Mouse (Mus musculus): ENCODE measurements around the gene Enkur. TPM values are rescaled to one million over a fixed set of nuclear protein-coding genes. Genes with fewer than 3 reads are reported as not detected.
A peak's percentile ranks its signal among the peaks of the same experiment; 100 is the strongest.

The Enkur gene
- polyA plus RNA-seq, 1 experiment from 2014 or later, result 3.7 TPM

DNA sequence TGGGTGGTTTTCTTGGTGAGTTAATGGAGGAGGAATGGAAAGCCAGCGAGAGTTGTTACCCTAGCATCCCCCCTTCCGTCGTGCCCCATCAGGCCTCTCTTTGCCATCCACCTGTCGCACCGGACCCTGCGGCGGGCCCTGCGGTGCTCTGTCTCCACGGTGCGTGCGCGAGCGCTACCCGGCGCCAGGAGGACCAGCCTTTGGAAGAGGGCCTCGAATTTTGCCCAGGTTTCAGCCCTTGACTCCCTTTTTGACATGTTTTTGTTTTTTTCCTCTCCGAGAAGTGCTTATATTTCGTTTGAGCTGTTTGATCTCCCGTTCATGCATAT lies 630 bp upstream of the Enkur start:
- H3K4me1 ChIP-seq (replicated peaks; ENCODE audit: control insufficient read depth, insufficient read depth, low read length), result no peaks in the 10 kb centered on the region
- peak overlapping the region; percentile 62 for H3K4me3 ChIP-seq (ENCODE audit: low read depth, low read length)
- peak overlapping the region; percentile 79 for H3K9ac ChIP-seq (ENCODE audit: low read depth, low read length)
- H3K27me3 ChIP-seq (ENCODE audit: control insufficient read depth, insufficient read depth, low read length), result no peaks in the 10 kb centered on the region
- peak; percentile 93 for ATAC-seq (ENCODE audit: low FRiP score)
- no peaks in the 10 kb centered on the region for H3K36me3 ChIP-seq (ENCODE audit: control insufficient read depth, insufficient read depth, low read length)
- under 1% methylated on average over 19 of the region's 19 CpGs for WGBS
- peak overlapping the region; percentile 66 for H3K4me2 ChIP-seq (replicated peaks; ENCODE audit: low read depth, low read length)
- no peak for DNase-seq (ENCODE audit: low spot score)
- H3K9me3 ChIP-seq (ENCODE audit: control insufficient read depth, low read length), result no peaks in the 10 kb centered on the region
- H3K27ac ChIP-seq (ENCODE audit: low read depth, low read length), result peak overlapping the region; percentile 55; the same call in 1 of the 2 replicates

DNA sequence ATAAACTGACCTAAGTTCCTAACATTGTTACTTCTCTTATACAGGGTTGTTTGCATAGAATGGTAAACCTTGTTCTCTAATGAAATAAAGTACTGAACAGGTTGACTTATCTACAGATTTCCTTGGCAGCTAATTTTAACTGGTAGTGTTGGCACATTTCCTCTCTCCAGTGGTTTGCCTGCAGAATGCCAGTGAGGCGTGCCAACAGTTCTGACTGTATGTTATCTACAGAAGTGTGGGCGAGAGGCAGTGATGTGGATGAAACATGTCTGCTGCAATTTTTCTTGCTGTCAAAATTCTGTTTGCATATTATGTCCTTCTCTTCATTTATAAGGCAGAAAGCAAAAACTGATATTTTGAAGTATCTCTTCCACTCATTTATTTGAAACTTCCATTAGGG lies 2.4 kb downstream of the Enkur start:
- Histone ChIP-seq H3K4me3 (ENCODE audit: low read depth, low read length) (no peak overlapping the region), H3K27ac (ENCODE audit: low read depth, low read length) (no peak overlapping the region), H3K9me3 (ENCODE audit: control insufficient read depth, low read length) (no peaks in the 10 kb centered on the region), H3K36me3 (ENCODE audit: control insufficient read depth, insufficient read depth, low read length) (no peaks in the 10 kb centered on the region), H3K4me2 (replicated peaks; ENCODE audit: low read depth, low read length) (no peak overlapping the region), H3K27me3 (ENCODE audit: control insufficient read depth, insufficient read depth, low read length) (no peaks in the 10 kb centered on the region), H3K9ac (ENCODE audit: low read depth, low read length) (no peak overlapping the region), H3K4me1 (replicated peaks; ENCODE audit: control insufficient read depth, insufficient read depth, low read length) (no peaks in the 10 kb centered on the region)
- WGBS, result 92% methylated on average over 2 of the region's 2 CpGs
- ATAC-seq (ENCODE audit: low FRiP score), result no peak
- no peak for DNase-seq (ENCODE audit: low spot score)

- ATAC-seq (ENCODE audit: low FRiP score), result no peak
- no peaks in the 10 kb centered on the region for H3K27me3 ChIP-seq (ENCODE audit: control insufficient read depth, insufficient read depth, low read length)
- 66% methylated on average over 3 of the region's 3 CpGs for WGBS
Measured at GRCm38 (mm10) chr2:21199051-21199450, 6.1 kb downstream of the Enkur start.

GRCm38 (mm10) chr2:21195233-21195632 lies 9.9 kb downstream of the Enkur start:
- H3K9ac ChIP-seq (ENCODE audit: low read depth, low read length), result no peak overlapping the region
- no peak overlapping the region for H3K27ac ChIP-seq (ENCODE audit: low read depth, low read length)
- no peaks in the 10 kb centered on the region for H3K9me3 ChIP-seq (ENCODE audit: control insufficient read depth, low read length)
- DNase-seq (ENCODE audit: low spot score), result no peak
- H3K4me2 ChIP-seq (replicated peaks; ENCODE audit: low read depth, low read length), result no peak overlapping the region
- no peaks in the 10 kb centered on the region for H3K4me1 ChIP-seq (replicated peaks; ENCODE audit: control insufficient read depth, insufficient read depth, low read length)
- no peaks in the 10 kb centered on the region for H3K27me3 ChIP-seq (ENCODE audit: control insufficient read depth, insufficient read depth, low read length)
- no peak for ATAC-seq (ENCODE audit: low FRiP score)
- 95% methylated on average over 5 of the region's 5 CpGs for whole genome bisulfite sequencing
- no peaks in the 10 kb centered on the region for H3K36me3 ChIP-seq (ENCODE audit: control insufficient read depth, insufficient read depth, low read length)
- H3K4me3 ChIP-seq (ENCODE audit: low read depth, low read length), result no peak overlapping the region

More at GRCm38 (mm10) chr2:21199051-21199450, 6.1 kb downstream of the Enkur start:
- no peak for DNase-seq (ENCODE audit: low spot score)
- no peak overlapping the region for H3K9ac ChIP-seq (ENCODE audit: low read depth, low read length)
- no peak overlapping the region for H3K27ac ChIP-seq (ENCODE audit: low read depth, low read length)
- no peaks in the 10 kb centered on the region for H3K36me3 ChIP-seq (ENCODE audit: control insufficient read depth, insufficient read depth, low read length)
- H3K9me3 ChIP-seq (ENCODE audit: control insufficient read depth, low read length), result no peaks in the 10 kb centered on the region
- H3K4me3 ChIP-seq (ENCODE audit: low read depth, low read length), result no peak overlapping the region
- H3K4me2 ChIP-seq (replicated peaks; ENCODE audit: low read depth, low read length), result no peak overlapping the region
- no peaks in the 10 kb centered on the region for H3K4me1 ChIP-seq (replicated peaks; ENCODE audit: control insufficient read depth, insufficient read depth, low read length)

DNA sequence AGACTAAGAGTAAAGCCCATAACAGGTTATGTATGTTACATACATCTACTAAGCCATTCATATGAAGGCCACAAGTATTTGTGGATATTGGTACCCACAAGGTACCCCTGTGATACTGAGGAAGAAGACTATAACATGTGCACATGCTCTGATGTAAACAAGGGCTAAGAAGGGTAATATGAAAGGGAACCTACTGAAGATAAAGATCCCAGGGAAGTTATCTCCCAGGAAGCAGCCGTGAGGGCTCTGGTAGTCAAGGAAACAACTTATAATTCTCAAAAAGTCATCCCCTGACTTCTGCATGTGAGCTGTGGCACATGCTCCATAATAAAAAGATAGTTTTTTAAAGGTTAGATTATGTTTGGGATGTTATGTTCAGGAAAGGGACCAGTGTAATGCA lies 13.9 kb downstream of the Enkur start:
- Histone ChIP-seq H3K27ac (ENCODE audit: low read depth, low read length) (no peak overlapping the region), H3K9ac (ENCODE audit: low read depth, low read length) (no peak overlapping the region), H3K4me3 (ENCODE audit: low read depth, low read length) (no peak overlapping the region), H3K4me1 (replicated peaks; ENCODE audit: control insufficient read depth, insufficient read depth, low read length) (no peaks in the 10 kb centered on the region), H3K36me3 (ENCODE audit: control insufficient read depth, insufficient read depth, low read length) (no peaks in the 10 kb centered on the region), H3K27me3 (ENCODE audit: control insufficient read depth, insufficient read depth, low read length) (no peaks in the 10 kb centered on the region), H3K4me2 (replicated peaks; ENCODE audit: low read depth, low read length) (no peak overlapping the region), H3K9me3 (ENCODE audit: control insufficient read depth, low read length) (no peaks in the 10 kb centered on the region)
- no peak for ATAC-seq (ENCODE audit: low FRiP score)
- DNase-seq (ENCODE audit: low spot score), result no peak
- 84% methylated on average over 1 of the region's 1 CpGs for WGBS

- H3K4me1 ChIP-seq (replicated peaks; ENCODE audit: control insufficient read depth, insufficient read depth, low read length), result no peaks in the 10 kb centered on the region
- H3K27me3 ChIP-seq (ENCODE audit: control insufficient read depth, insufficient read depth, low read length), result no peaks in the 10 kb centered on the region
- H3K27ac ChIP-seq (ENCODE audit: low read depth, low read length), result no peak overlapping the region
- no peak overlapping the region for H3K9ac ChIP-seq (ENCODE audit: low read depth, low read length)
- DNase-seq (ENCODE audit: low spot score) (no peak), ATAC-seq (ENCODE audit: low FRiP score) (no peak)
- WGBS, result 76% methylated on average over 4 of the region's 4 CpGs
- H3K36me3 ChIP-seq (ENCODE audit: control insufficient read depth, insufficient read depth, low read length), result no peaks in the 10 kb centered on the region
- no peaks in the 10 kb centered on the region for H3K9me3 ChIP-seq (ENCODE audit: control insufficient read depth, low read length)
- no peak overlapping the region for H3K4me3 ChIP-seq (ENCODE audit: low read depth, low read length)
- H3K4me2 ChIP-seq (replicated peaks; ENCODE audit: low read depth, low read length), result no peak overlapping the region
Measured at GRCm38 (mm10) chr2:21188610-21189009, 16.6 kb downstream of the Enkur start.

- no peak overlapping the region for H3K4me2 ChIP-seq (replicated peaks; ENCODE audit: low read depth, low read length)
- DNase-seq (ENCODE audit: low spot score), result peak; percentile 60
- H3K9me3 ChIP-seq (ENCODE audit: control insufficient read depth, low read length), result no peaks in the 10 kb centered on the region
- no peaks in the 10 kb centered on the region for H3K4me1 ChIP-seq (replicated peaks; ENCODE audit: control insufficient read depth, insufficient read depth, low read length)
- WGBS, result 65% methylated on average over 7 of the region's 7 CpGs
- no peak for ATAC-seq (ENCODE audit: low FRiP score)
- no peaks in the 10 kb centered on the region for H3K36me3 ChIP-seq (ENCODE audit: control insufficient read depth, insufficient read depth, low read length)
- no peak overlapping the region for H3K27ac ChIP-seq (ENCODE audit: low read depth, low read length)
- no peak overlapping the region for H3K9ac ChIP-seq (ENCODE audit: low read depth, low read length)
- H3K4me3 ChIP-seq (ENCODE audit: low read depth, low read length), result no peak overlapping the region
- no peaks in the 10 kb centered on the region for H3K27me3 ChIP-seq (ENCODE audit: control insufficient read depth, insufficient read depth, low read length)
Measured at GRCm38 (mm10) chr2:21187576-21187975, 17.6 kb downstream of the Enkur start.

GRCm38 (mm10) chr2:21182811-21183210 lies 22.4 kb downstream of the Enkur start:
- Histone ChIP-seq H3K36me3 (ENCODE audit: control insufficient read depth, insufficient read depth, low read length) (no peaks in the 10 kb centered on the region), H3K4me1 (replicated peaks; ENCODE audit: control insufficient read depth, insufficient read depth, low read length) (no peaks in the 10 kb centered on the region), H3K27me3 (ENCODE audit: control insufficient read depth, insufficient read depth, low read length) (no peaks in the 10 kb centered on the region), H3K9me3 (ENCODE audit: control insufficient read depth, low read length) (no peaks in the 10 kb centered on the region), H3K4me2 (replicated peaks; ENCODE audit: low read depth, low read length) (no peak overlapping the region), H3K27ac (ENCODE audit: low read depth, low read length) (no peak overlapping the region), H3K9ac (ENCODE audit: low read depth, low read length) (no peak overlapping the region), H3K4me3 (ENCODE audit: low read depth, low read length) (no peak overlapping the region)
- ATAC-seq (ENCODE audit: low FRiP score) (no peak), DNase-seq (ENCODE audit: low spot score) (no peak)
- WGBS, result 90% methylated on average over 1 of the region's 1 CpGs

DNA sequence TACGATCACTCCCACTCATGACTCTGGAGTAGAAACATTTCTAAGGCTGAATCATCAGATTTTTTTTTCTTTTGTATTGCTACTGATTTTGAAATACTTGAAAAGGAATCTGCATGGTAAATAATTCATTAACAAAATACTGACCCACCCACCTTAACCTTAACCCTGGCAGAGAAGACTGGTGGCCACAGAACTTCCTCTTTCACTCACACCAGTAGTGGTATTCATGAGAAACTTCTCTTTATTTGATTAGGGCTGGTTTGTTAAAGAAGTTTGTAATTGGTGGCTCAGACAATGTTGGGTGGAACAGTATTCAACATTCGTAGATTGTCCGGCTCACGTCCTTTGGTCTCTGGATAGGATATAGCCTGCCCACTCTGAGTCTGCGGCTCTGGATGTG lies 26.0 kb downstream of the Enkur start:
- Histone ChIP-seq H3K4me3 (ENCODE audit: low read depth, low read length) (no peak overlapping the region), H3K4me1 (replicated peaks; ENCODE audit: control insufficient read depth, insufficient read depth, low read length) (no peaks in the 10 kb centered on the region), H3K9ac (ENCODE audit: low read depth, low read length) (no peak overlapping the region), H3K9me3 (ENCODE audit: control insufficient read depth, low read length) (no peaks in the 10 kb centered on the region), H3K36me3 (ENCODE audit: control insufficient read depth, insufficient read depth, low read length) (no peaks in the 10 kb centered on the region), H3K27ac (ENCODE audit: low read depth, low read length) (no peak overlapping the region), H3K27me3 (ENCODE audit: control insufficient read depth, insufficient read depth, low read length) (no peaks in the 10 kb centered on the region), H3K4me2 (replicated peaks; ENCODE audit: low read depth, low read length) (no peak overlapping the region)
- WGBS, result 95% methylated on average over 5 of the region's 5 CpGs
- ATAC-seq (ENCODE audit: low FRiP score) (no peak), DNase-seq (ENCODE audit: low spot score) (no peak)
